Mouse (Mus musculus): ENCODE data around the gene Gm18596.
"Not testable (repeated sequence)": the region's sequence is repeated elsewhere in the genome, so short reads cannot be mapped to it uniquely, and the experiment has no call there.

The Gm18596 gene

GRCm38 (mm10) chr10:77741924-77742688 lies at the start of gene Gm18596:
TSS of gene Gm18596 (minus strand) at chr10:77742638.
- not testable (repeated sequence) for DNase-seq (ENCODE audit: low spot score in 2 of 2)

DNA sequence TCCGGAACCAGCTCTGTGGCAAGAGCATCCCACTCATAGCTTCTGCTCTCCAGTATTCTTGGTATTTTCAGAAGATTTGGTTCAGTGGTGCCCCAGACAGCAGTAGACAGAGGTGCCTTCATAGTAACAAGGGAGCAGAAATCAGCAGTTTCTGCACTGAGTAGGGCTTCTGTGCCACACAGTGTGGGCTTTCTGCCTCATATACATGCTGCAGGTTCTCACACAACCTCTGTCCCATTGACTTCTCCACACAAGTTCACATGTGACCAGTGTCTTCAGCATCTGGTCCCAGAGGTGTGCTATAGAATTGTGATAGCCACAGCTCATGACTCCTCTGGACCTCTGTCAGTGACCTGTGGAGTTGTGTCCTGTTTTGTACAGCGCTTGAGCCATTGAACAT lies 46.2 kb upstream of the Gm18596 start:
- no peak for DNase-seq (ENCODE audit: low spot score in 2 of 2)

- not testable (repeated sequence) for DNase-seq (ENCODE audit: low spot score in 2 of 2)
Observed at GRCm38 (mm10) chr10:77787876-77788275, 45.4 kb upstream of the Gm18596 start, which contains the start of gene Gm7137. TSS of gene Gm7137 (minus strand) at chr10:77788200.

DNA sequence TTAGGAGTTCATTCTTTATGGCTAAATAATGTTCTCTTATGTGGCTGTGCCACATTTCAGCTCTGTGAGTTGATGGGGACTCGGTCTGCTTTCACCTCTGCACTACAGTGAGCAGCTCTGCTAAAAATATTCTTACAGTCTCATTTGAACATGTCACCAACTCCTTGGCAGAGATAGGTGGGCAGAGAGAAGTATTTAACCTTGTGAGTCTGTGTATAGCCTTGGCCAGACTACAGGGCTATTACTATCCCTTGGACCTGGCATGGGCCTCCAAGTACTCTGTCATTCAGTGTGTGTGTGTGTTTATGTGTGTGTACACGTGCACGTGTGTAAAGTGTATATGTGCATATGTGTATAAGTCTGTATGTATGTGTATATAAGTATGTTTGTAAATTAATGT lies 41.0 kb upstream of the Gm18596 start:
- DNase-seq (ENCODE audit: low spot score in 2 of 2): not testable (repeated sequence)

GRCm38 (mm10) chr10:77782442-77782841 lies 40.0 kb upstream of the Gm18596 start, which contains the start of gene Gm3250:
TSS of gene Gm3250 (minus strand) at chr10:77782542.
- DNase-seq (ENCODE audit: low spot score in 2 of 2): not testable (repeated sequence)

- not testable (repeated sequence) for DNase-seq (ENCODE audit: low spot score in 2 of 2)
Observed at GRCm38 (mm10) chr10:77776844-77777243, 34.4 kb upstream of the Gm18596 start, which contains the start of gene Gm7138. TSS of gene Gm7138 (minus strand) at chr10:77776944.

DNA sequence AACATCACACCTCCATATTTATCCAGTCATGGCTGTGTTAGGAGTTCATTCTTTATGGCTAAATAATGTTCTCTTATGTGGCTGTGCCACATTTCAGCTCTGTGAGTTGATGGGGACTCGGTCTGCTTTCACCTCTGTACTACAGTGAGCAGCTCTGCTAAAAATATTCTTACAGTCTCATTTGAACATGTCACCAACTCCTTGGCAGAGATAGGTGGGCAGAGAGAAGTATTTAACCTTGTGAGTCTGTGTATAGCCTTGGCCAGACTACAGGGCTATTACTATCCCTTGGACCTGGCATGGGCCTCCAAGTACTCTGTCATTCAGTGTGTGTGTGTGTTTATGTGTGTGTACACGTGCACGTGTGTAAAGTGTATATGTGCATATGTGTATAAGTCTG lies 29.7 kb upstream of the Gm18596 start:
- not testable (repeated sequence) for DNase-seq (ENCODE audit: low spot score in 2 of 2)

DNA sequence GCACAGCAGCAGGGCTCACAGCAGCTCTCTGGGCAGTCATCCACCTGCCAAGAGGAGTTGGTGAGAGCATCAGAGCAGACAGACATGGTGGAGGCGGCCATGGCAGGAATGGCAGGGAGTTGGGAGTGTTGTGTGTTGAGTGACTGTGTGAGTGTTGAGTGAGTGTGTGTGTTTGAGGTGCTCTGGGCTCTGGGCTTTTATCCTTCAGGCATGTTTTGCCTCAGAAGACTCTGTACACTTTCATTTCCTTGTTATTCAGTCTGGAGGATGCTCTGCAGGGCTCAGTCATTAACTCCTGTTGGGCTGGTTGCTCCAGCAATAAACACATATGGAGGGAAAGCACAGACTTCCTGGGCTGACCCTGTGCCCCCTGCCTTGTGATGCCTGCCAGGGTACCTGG lies 28.8 kb upstream of the Gm18596 start, which contains the start of gene Gm3238:
Gm3238 (minus strand) TSS at position 101 of the 400 bp plus-strand sequence.
- DNase-seq (ENCODE audit: low spot score in 2 of 2): not testable (repeated sequence)

DNA sequence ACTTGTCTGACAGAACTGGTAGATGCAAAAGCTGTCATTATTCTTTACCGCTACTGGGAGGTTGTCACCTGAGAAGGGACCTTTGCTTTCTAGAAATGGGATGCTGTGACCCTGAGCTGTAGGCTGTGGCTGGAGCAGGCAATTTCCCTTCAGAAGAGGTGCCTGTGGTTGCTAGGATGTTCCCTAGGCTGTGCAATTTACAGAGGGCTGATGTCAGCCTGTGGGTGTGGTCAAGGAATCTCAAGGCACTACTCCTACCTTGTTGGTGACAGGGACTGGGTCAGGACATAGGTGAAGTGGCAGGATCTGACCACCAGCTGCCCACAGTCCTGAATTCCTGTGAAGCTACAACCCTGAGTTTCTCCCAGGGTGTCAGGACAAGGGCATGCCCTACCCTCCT lies 27.3 kb upstream of the Gm18596 start:
- DNase-seq (ENCODE audit: low spot score in 2 of 2): no peak

- DNase-seq (ENCODE audit: low spot score in 2 of 2): not testable (repeated sequence)
Observed at GRCm38 (mm10) chr10:77759582-77759981, 17.1 kb upstream of the Gm18596 start, which contains the start of gene Gm3233. TSS of gene Gm3233 (minus strand) at chr10:77759682.

DNA sequence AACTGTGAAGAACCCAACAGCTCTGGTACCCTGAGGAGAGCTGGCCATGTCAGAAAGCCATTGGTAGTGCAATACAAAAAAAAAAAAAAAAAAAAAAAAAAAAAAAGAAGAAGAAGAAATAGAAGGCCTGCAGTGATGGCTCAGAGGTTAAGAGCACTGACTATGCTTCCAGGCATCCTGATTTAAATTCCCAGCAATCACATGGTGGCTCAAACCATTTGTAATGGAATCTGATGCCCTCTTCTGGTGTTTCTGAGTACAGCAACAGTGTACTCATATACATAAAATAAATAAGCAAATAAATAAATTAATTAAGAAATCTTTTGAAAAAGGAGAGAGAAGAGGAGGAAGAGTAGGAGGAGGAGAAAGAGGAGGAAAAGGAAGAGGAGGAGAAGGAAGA lies 11.0 kb upstream of the Gm18596 start:
- DNase-seq (ENCODE audit: low spot score in 2 of 2): no peak

GRCm38 (mm10) chr10:77752312-77752711 lies 9.9 kb upstream of the Gm18596 start:
- not testable (repeated sequence) for DNase-seq (ENCODE audit: low spot score in 2 of 2)

DNA sequence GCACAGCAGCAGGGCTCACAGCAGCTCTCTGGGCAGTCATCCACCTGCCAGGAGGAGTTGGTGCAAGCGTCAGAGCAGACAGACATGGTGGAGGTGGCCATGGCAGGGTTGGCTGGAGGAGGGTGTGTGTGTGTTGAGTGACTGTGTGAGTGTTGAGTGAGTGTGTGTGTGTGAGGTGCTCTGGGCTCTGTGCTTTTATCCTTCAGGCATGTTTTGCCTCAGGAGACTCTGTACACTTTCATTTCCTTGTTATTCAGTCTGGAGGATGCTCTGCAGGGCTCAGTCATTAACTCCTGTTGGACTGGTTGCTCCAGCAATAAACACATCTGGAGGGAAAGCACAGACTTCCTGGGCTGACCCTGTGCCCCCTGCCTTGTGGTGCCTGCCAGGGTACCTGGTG lies 8.8 kb upstream of the Gm18596 start, which contains the start of gene Gm9736:
Gm9736 (minus strand) TSS at position 101 of the 400 bp plus-strand sequence.
- not testable (repeated sequence) for DNase-seq (ENCODE audit: low spot score in 2 of 2)

DNA sequence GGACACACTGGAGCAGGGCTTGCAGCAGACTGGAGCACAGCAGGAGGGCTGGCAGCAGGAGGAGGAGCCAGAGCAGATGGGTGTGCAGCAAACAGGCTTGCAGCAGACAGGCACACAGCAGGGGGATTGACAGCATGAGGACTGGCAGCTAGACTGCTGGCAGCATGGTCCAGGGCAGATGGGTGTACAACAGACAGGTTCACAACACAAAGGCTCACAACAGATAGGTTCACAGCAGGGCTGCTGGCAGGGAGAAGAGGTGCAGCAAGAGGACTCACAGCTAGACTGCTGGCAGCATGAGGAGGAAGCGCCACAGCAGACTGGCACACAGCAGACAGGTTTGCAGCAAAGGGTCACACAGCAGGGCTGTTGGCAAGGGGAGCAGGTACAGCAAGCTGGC lies 8.2 kb upstream of the Gm18596 start:
- not testable (repeated sequence) for DNase-seq (ENCODE audit: low spot score in 2 of 2)

- DNase-seq (ENCODE audit: low spot score in 2 of 2): no peak
Observed at GRCm38 (mm10) chr10:77738929-77739328, 3.5 kb downstream of the Gm18596 start.

DNA sequence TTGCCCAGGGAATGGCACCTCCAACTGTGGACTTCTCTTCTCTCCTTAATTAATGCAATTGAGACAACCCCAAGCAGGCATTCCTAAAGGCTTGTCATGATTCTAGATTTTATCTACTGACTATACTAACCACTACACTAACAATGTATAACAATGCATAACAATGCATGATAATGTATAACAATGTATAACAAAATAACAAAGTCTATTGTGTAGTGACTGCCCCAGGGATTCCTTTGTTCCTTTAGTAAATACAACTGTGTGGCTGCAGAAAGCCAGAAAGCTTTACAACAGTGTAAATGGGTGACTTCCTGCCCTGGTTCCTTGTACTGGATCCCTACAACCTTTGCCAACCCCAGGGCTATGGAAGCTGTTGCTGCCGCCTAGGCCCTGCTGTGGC lies 6.5 kb downstream of the Gm18596 start:
- DNase-seq (ENCODE audit: low spot score in 2 of 2): no peak

DNA sequence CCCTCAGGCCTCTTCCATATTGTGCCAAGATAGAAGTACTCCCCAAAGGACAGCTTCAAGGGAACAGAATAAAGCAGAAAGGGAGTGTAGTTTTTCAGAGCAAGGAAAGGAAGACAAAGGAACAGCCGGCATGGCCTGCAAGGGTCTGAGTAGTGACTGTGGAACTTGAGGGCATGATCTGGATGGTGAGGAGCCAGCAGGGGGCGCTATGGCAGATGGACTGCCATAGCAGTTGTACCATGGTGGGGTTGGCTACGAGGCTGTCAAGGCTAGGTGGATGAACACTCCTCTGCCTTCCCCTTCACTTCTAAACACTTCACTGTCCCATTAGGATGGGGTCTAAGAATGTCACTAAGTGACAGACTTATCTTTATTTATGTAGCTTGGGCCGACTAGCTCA lies 13.2 kb downstream of the Gm18596 start:
- DNase-seq (ENCODE audit: low spot score in 2 of 2): peak in 1 of 2 experiments; percentile 20

DNA sequence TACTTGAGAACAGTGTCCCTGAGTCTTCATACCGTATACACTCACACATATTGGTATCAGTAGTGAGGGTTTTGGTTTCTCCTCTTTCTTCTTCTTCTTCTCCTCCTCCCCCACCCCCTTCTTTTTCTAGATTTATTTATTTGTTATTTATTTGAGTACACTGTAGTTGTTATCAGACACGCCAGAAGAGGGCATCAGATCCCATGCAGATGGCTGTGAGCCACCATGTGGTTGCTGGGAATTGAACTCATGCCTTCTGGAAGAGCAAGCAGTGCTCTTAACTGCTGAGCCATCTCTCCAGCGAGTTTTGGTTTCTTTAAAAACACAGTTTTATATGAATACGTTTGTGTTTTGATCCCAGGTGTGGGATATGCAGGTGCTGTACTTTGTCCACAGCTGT lies 14.2 kb downstream of the Gm18596 start:
- no peak for DNase-seq (ENCODE audit: low spot score in 2 of 2)

DNA sequence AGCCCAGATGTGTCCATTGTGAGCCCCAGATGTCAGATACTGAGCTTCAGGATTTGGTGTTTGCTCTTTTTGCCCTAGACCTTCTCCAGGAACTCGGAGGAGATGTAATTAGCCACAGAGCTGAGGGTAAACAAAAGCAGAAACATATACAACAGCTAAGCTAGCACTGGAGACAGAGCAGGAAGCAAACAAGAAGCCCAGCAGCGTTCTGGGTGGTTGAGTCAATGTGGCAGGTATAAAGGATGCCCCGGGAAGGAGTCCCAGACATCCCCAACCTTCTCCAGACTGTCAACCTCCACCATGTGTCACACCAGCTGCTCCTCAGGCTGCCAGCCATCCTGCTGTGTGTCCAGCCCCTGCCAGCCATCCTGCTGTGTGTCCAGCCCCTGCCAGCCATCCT lies 16.3 kb downstream of the Gm18596 start, which contains the start of gene Gm10100:
Gm10100 (plus strand) TSS at position 301 of the 400 bp plus-strand sequence.
- DNase-seq (ENCODE audit: low spot score in 2 of 2): no peak

DNA sequence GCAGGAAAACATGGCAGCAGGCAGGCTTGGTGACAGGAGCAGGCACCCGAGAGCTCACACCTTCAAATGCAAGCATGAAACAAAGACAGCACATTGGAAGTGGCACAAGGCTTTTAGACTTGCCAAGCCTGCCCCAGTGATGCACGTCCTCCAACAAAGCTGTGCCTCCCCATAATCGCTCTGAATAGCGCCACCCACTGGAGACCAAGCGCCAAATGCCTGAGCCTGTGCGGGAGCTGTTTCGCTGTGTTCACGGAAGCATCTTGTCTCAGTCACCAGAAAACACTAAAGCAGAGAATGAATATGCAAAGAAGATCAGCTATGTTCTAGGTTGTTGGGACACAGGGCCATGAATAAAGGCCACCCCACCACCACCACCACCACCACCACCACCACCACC lies 17.6 kb downstream of the Gm18596 start:
- no peak for DNase-seq (ENCODE audit: low spot score in 2 of 2)

GRCm38 (mm10) chr10:77720299-77720698 lies 22.1 kb downstream of the Gm18596 start, which contains the start of gene Krtap12-1:
TSS of gene Krtap12-1 (plus strand) at chr10:77720599.
- DNase-seq (ENCODE audit: low spot score in 2 of 2): not testable (repeated sequence)

- no peak for DNase-seq (ENCODE audit: low spot score in 2 of 2)
Observed at GRCm38 (mm10) chr10:77715507-77715906, 26.9 kb downstream of the Gm18596 start, which contains the start of gene Gm10142. TSS of gene Gm10142 (plus strand) at chr10:77715807.

- no peak for DNase-seq (ENCODE audit: low spot score in 2 of 2)
Observed at GRCm38 (mm10) chr10:77713734-77714133, 28.7 kb downstream of the Gm18596 start.

All from thymus, postnatal 10 days (tissue).